Mouse (Mus musculus) midbrain, postnatal 0 days (tissue): ENCODE measurements around the gene Ccser1. TPM values are rescaled to one million over a fixed set of nuclear protein-coding genes. Genes with fewer than 3 reads are reported as not detected.
A peak's percentile ranks its signal among the peaks of the same experiment; 100 is the strongest.

Experiments used
- ATAC-seq: fragments of 200-750 bp; cut with Nextera tagmentation; 2 replicates; pipeline ENCODE4 v1.8.0; 2017; ENCODE audit warnings: moderate number of reproducible peaks, mild to moderate bottlenecking, moderate TSS enrichment, moderate library complexity; ENCODE audit not compliant: low FRiP score
- DNase-seq: peaks from one replicate; pipeline ENCODE4 v3.0.0-alpha.2; 2015; ENCODE audit warnings: low spot score
- H3K27ac ChIP-seq: fragments of 300-500 bp; sonication (generic); 2 replicates; pipeline ENCODE4 v1.5.1; 2014; ENCODE audit warnings: low read depth, mild to moderate bottlenecking, low read length, mixed read lengths
- H3K27me3 ChIP-seq: fragments of 300-500 bp; sonication (generic); 2 replicates; pipeline ENCODE4 v1.6.1; 2014; ENCODE audit warnings: low read length, control low read depth, mixed read lengths; ENCODE audit not compliant: insufficient read depth
- H3K36me3 ChIP-seq: fragments of 300-500 bp; sonication (generic); 2 replicates; pipeline ENCODE4 v1.6.1; 2014; ENCODE audit warnings: low read length, control low read depth, mixed read lengths; ENCODE audit not compliant: insufficient read depth
- H3K4me1 ChIP-seq: fragments of 300-500 bp; sonication (generic); 2 replicates; pipeline ENCODE4 v1.6.1; 2014; ENCODE audit warnings: mild to moderate bottlenecking, control low read depth, antibody characterized with exemption, low read length, mixed read lengths; ENCODE audit not compliant: insufficient read depth
- H3K4me2 ChIP-seq: fragments of 300-500 bp; sonication (generic); 2 replicates; pipeline ENCODE4 v1.6.1; 2014; ENCODE audit warnings: low read depth, mild to moderate bottlenecking, low read length, mixed read lengths; ENCODE audit not compliant: poor library complexity, severe bottlenecking
- H3K4me3 ChIP-seq: fragments of 300-500 bp; sonication (generic); 2 replicates; pipeline ENCODE4 v1.5.1; 2014; ENCODE audit warnings: low read depth, mild to moderate bottlenecking, low read length, moderate library complexity
- H3K9ac ChIP-seq: fragments of 300-500 bp; sonication (generic); replicated peaks from 2 replicates; pipeline ENCODE4 v1.6.1; 2014; ENCODE audit warnings: mild to moderate bottlenecking, low read length, moderate library complexity, mixed read lengths; ENCODE audit not compliant: poor library complexity, severe bottlenecking
- H3K9me3 ChIP-seq: fragments of 300-500 bp; sonication (generic); 2 replicates; pipeline ENCODE4 v1.6.1; 2016; ENCODE audit warnings: low read length, control low read depth
- CTCF ChIP-seq: IDR thresholded peaks from 2 replicates; pipeline ENCODE4 v1.5.1; 2016; ENCODE audit warnings: antibody characterized with exemption, mild to moderate bottlenecking
- WGBS: fragments of 180-500 bp; shearing (Covaris S2); extraction: QIAGEN DNeasy Blood & Tissue Kit; methylation state at CpG from one replicate; pipeline ENCODE4 v1.1.7; 2014; 5-methylcytosine and 5-hydroxymethylcytosine counted together
- polyA plus RNA-seq: library from polyadenylated mRNA; unstranded; fragments of >200 nt; fragmentation: Nextera tagmentation; extraction: Ambion mirVana; gene quantifications from 2 replicates; pipeline ENCODE4 v1.2.1, GENCODE M21; 2015
- total RNA-seq: library from RNA; depleted of rRNA; stranded (reverse); fragments of >200 nt; gene quantifications from 2 replicates; pipeline ENCODE4 v1.2.3, GENCODE M21; 2014

Ccser1 gene
- total and polyA plus RNA-seq, 2 experiments from 2014 or later, result 13.9 to 51.4 TPM

GRCm38 (mm10) chr6:61438165-61438564 lies 258.0 kb downstream of the Ccser1 start:
- H3K27me3 ChIP-seq, result no peaks in the 10 kb centered on the region
- H3K36me3 ChIP-seq, result no peaks in the 10 kb centered on the region
- no peak overlapping the region for H3K4me2 ChIP-seq
- no peaks in the 10 kb centered on the region for H3K9me3 ChIP-seq
- H3K4me3 ChIP-seq, result no peak overlapping the region
- H3K27ac ChIP-seq, result no peak overlapping the region
- ATAC-seq, result no peak
- no peak for TF ChIP-seq CTCF
- no peaks in the 10 kb centered on the region for H3K4me1 ChIP-seq
- H3K9ac ChIP-seq, result no peak overlapping the region
- DNase-seq, result no peak

- ATAC-seq (no peak), DNase-seq (no peak)
- Histone ChIP-seq H3K27me3 (no peaks in the 10 kb centered on the region), H3K4me1 (no peaks in the 10 kb centered on the region), H3K9me3 (no peaks in the 10 kb centered on the region), H3K27ac (no peak overlapping the region), H3K4me2 (no peak overlapping the region), H3K36me3 (no peaks in the 10 kb centered on the region), H3K4me3 (no peak overlapping the region), H3K9ac (no peak overlapping the region)
- no peak for TF ChIP-seq CTCF
- WGBS, result 60% methylated on average over 2 of the region's 2 CpGs
These were observed 291.4 kb downstream of the Ccser1 start for GRCm38 (mm10) chr6:61471371-61472152.

- H3K36me3 ChIP-seq, result no peaks in the 10 kb centered on the region
- DNase-seq, result no peak
- 44% methylated on average over 3 of the region's 3 CpGs for WGBS
- no peak for ATAC-seq
- H3K9me3 ChIP-seq, result no peaks in the 10 kb centered on the region
- no peak overlapping the region for H3K9ac ChIP-seq
- no peak for TF ChIP-seq CTCF
- H3K4me2 ChIP-seq, result no peak overlapping the region
- H3K27me3 ChIP-seq, result no peaks in the 10 kb centered on the region
- H3K4me3 ChIP-seq, result no peak overlapping the region
- no peak overlapping the region for H3K27ac ChIP-seq
- no peaks in the 10 kb centered on the region for H3K4me1 ChIP-seq
These were observed 305.2 kb downstream of the Ccser1 start for GRCm38 (mm10) chr6:61485336-61485735.

GRCm38 (mm10) chr6:61491979-61492821 lies 312.1 kb downstream of the Ccser1 start:
- no peaks in the 10 kb centered on the region for H3K4me1 ChIP-seq
- H3K9ac ChIP-seq, result no peak overlapping the region
- H3K4me2 ChIP-seq, result no peak overlapping the region
- no peak for TF ChIP-seq CTCF
- ATAC-seq (no peak), DNase-seq (peak; percentile 34)
- no peaks in the 10 kb centered on the region for H3K36me3 ChIP-seq
- no peaks in the 10 kb centered on the region for H3K9me3 ChIP-seq
- H3K4me3 ChIP-seq, result no peak overlapping the region
- no peaks in the 10 kb centered on the region for H3K27me3 ChIP-seq
- 53% methylated on average over 4 of the region's 4 CpGs for WGBS
- H3K27ac ChIP-seq, result no peak overlapping the region

- ATAC-seq (no peak), DNase-seq (no peak)
- no peaks in the 10 kb centered on the region for H3K36me3 ChIP-seq
- no peak overlapping the region for H3K4me2 ChIP-seq
- TF ChIP-seq CTCF, result no peak
- WGBS, result 89% methylated on average over 5 of the region's 5 CpGs
- no peaks in the 10 kb centered on the region for H3K4me1 ChIP-seq
- H3K27ac ChIP-seq, result no peak overlapping the region
- no peak overlapping the region for H3K9ac ChIP-seq
- no peaks in the 10 kb centered on the region for H3K27me3 ChIP-seq
- no peaks in the 10 kb centered on the region for H3K9me3 ChIP-seq
- H3K4me3 ChIP-seq, result no peak overlapping the region
These were observed 313.3 kb downstream of the Ccser1 start for GRCm38 (mm10) chr6:61493386-61493785.

- Histone ChIP-seq H3K9me3 (no peaks in the 10 kb centered on the region), H3K9ac (no peak overlapping the region), H3K36me3 (no peaks in the 10 kb centered on the region), H3K4me1 (no peaks in the 10 kb centered on the region), H3K27ac (no peak overlapping the region), H3K4me2 (no peak overlapping the region), H3K4me3 (no peak overlapping the region), H3K27me3 (no peaks in the 10 kb centered on the region)
- WGBS, result 76% methylated on average over 2 of the region's 2 CpGs
- TF ChIP-seq CTCF, result no peak
- ATAC-seq, result no peak
- DNase-seq, result no peak
These were observed 335.2 kb downstream of the Ccser1 start for GRCm38 (mm10) chr6:61515310-61515709.
